Mouse (Mus musculus) c-Kit-positive CD71-negative TER-119-negative erythroid progenitor cells, embryonic 14.5 days (primary cell): ENCODE measurements around the gene Gnaz.

Source experiments
- DNase-seq: peaks from one replicate; pipeline ENCODE4 v3.0.0-alpha.2; 2013; ENCODE audit warnings: low read depth

Gene Gnaz

GRCm38 (mm10) chr10:74966850-74967451 lies at the start of gene Gnaz:
TSS of gene Gnaz (plus strand) at chr10:74967177.
- peak; percentile 83 for DNase-seq

DNA sequence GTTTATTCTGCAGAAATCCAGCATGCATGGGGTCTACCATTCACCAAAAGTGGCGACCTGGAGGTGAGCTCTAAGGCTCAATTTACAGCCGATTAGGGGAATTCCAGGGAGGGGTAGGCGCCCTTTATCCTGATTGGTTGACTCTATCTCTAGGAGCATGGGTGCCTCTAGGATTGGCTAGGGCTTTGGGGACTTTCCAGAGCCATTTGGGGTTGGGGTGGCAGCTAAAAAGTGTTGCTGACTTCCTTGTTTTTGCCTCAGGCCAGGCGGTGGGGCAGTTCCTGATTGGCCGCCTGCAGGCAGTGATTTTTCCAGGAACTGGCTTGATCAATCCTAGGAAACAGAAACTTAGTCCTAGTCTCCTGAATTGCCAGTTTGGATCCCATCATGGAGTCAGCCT lies 47.7 kb upstream of the Gnaz start:
- DNase-seq = no peak

- DNase-seq = no peak
Observed at GRCm38 (mm10) chr10:74920853-74921567, 46.0 kb upstream of the Gnaz start.

DNA sequence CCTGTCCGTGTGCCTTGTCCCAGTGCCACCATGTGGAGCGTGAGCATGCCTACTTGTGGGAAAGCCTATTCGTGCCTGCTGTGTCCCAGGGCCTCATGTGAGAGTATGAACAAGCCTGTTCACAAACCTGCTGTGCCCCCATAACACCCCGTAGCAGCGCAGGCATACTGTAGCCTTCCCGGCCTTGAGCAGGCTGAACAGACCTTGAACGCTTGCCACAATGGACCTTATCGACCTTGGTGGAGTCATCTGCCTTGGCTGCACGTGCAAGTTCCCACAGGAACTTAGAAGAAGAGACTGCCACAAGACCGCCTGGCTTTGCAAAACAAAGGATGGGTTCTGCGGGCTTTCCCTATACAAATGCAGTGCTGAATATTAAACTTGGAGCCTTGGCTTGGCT lies 45.4 kb upstream of the Gnaz start:
- no peak for DNase-seq

DNA sequence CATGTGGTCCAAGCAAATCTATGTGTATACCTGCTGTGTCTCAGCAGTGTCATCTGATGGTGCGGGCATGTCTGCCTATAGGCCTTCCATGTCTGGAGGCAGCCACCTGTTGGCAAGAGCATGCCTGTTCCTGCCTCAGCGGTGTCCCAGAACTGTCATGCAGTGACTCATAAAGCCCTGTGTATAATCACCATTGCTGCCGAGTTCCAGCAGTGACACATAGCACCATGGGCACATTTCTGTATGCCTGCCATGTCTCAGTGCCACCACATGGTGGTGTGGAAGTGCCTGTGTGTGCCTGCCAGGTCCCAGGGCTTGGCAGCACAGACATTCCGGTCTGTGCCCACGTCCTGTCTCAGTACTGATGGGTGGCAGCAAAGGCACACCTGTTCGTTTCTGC lies 44.2 kb upstream of the Gnaz start:
- no peak for DNase-seq

GRCm38 (mm10) chr10:74924274-74924673 lies 42.7 kb upstream of the Gnaz start:
- DNase-seq = no peak

- DNase-seq = no peak
Observed at GRCm38 (mm10) chr10:74925324-74925723, 41.7 kb upstream of the Gnaz start.

- no peak for DNase-seq
Observed at GRCm38 (mm10) chr10:74928276-74928675, 38.7 kb upstream of the Gnaz start.

GRCm38 (mm10) chr10:74929578-74929977 lies 37.4 kb upstream of the Gnaz start:
- no peak for DNase-seq

DNA sequence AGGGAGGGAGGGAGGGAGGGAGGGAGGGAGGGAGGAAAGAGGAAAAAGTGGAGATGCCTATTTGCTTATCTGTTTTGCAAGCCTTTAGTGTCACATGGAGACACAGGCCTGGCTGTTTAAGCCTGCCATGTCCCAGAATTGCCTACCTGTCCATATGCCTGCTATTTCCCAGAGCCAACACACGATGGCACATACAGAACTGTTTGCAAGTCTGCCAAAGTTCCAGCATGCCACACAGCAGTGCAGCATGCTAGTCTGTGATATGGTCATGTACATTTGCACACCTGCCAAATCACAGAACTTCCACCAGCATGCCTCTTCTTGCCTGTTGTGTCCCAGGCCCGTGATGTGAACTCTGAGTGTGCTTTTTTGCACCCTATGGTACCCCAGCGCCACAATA lies 36.4 kb upstream of the Gnaz start:
- DNase-seq = no peak

DNA sequence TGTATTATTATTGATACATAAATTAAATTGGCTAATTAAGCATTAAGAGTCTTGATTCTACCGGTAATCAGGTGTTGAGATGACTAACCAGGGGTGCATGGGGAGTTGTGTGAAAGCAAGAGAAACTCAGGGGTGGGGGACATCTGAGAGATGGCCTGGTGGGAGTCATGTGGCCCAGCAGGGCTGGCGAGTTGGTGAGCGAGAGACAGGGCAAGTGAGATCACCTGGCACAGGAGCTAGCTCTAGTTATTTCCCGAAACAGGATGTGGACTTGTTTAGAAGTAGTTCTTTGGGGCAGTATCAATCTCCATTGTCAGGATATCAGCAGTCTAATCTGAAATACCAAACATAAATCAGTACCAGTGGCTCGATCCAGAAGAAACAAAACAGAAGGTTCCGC lies 35.3 kb upstream of the Gnaz start:
- no peak for DNase-seq

- DNase-seq = no peak
Observed at GRCm38 (mm10) chr10:74932487-74932886, 34.5 kb upstream of the Gnaz start.

DNA sequence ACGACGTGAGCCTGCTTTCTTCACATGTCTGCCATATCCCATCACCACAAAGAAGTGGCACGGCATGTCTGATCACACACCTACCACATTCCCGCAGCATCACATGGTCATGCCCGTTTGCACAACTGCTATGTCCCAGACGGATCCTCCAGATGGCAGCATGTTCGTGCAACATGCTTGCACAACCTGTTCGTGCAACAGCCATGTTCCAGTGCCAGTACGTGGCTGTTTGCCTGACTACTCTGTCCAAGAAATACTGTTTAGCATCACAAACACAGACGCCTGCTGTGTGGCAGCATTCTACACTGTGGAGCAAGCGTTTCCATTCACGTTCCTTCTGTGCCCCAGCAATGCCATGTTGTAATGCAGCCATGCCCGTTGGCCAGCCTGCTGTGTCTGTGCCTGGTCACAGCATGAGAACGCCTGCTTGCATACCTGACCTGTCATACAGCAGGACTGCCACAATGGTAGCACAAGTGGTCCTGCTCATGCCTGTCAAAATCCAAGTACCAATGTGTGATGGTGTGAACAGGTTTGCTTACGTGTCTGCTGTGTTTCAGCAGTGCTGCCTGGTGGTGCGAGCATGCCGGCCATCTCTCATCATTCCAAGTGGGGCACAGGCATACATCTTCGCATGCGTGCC lies 33.3 kb upstream of the Gnaz start:
- no peak for DNase-seq

DNA sequence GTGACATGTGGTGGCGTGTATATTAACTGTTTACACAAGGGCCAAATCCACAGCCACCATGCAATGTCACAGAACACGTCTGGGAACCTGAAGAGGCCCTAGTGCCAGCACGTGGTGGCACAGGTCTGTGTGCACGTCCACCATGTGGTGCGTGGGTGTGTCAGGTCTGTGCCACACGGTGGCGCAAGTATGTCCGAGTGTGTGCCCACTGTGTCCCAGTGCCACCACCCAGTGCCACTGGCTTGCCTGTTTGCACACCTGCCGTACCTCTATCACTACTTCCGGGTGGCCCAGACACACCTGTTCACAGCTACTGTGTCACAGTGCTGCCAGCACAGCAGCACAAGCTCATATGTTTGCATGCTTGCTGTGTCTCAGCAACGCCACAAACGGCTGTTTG lies 32.5 kb upstream of the Gnaz start:
- DNase-seq = no peak

DNA sequence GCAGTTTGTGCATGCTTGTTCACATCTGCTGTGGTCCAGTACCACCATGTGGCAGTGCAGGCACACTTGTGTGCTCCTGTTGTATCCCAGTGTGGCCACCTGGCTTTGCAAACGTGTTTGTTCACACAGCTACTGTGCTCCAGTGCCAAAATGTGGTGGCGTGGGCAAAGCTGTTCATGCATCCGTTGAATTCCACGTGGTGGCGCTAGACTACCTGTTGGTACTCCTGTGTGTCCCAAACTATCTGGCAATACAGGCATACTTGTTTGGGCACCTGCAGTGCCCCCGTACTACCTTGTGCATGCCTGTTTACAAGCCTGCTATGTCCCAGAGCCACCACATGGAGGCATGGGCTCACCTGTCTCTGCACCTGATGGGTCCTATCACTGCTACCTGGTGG lies 32.0 kb upstream of the Gnaz start:
- no peak for DNase-seq

DNA sequence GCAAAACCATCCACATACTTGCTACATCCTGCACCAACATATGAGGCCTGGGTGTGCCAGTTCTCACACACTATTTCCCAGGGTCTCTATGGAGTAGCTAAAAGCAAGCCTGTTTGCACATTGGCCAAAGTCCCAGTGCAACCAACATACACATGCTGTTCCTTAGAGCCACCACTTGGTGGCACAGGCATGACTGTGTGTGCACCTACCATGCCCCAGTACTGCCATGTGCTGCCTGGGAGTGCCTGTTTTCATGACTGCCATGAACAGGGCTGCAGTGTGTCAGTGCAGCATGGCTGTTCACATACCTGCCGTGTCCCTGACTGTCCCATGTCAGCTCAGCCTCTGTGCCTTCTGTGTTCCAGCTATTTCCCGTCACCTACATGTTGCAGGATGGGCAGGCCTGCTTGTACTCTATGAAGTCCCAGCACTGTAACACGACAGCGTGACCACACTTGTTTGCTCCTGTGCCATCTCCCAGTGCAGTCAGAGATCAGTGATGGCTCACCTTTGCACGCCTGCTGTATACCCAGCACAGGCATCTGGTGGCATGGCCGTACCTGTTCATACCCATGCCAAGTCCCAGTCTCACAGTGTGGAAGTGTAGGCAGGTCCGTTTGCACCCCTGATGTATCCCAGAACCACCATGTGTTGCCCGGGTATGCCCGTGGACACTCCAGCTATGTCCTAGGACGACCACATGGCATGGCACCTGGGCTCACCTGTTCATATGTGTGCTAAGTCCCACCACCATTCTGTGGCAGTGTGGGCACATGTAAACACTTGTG lies 29.8 kb upstream of the Gnaz start:
- DNase-seq = no peak

GRCm38 (mm10) chr10:74938410-74938809 lies 28.6 kb upstream of the Gnaz start:
- no peak for DNase-seq

GRCm38 (mm10) chr10:74939300-74939699 lies 27.7 kb upstream of the Gnaz start:
- no peak for DNase-seq

DNA sequence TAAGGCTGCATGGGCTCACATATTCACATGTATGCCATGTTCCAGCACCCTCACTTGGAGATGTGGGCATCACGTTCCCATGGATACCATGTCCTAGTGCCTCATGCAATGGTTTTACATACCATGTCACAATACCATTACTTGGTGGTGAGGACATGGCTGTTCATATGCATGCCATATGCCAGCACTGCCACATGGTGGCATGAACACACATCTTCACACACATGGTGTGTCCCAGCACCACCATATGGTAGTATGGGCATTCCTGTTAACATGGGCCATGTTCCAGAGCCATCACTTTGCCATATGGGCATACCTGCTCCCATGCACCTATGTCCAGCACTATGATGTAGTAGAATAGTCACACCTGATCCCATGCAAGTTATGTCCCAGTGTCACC lies 26.2 kb upstream of the Gnaz start:
- DNase-seq = no peak

- DNase-seq = no peak
Observed at GRCm38 (mm10) chr10:74952830-74953443, 14.0 kb upstream of the Gnaz start.

GRCm38 (mm10) chr10:74964380-74964779 lies 2.6 kb upstream of the Gnaz start:
- no peak for DNase-seq

GRCm38 (mm10) chr10:74967651-74968267 lies 782 bp downstream of the Gnaz start:
- DNase-seq = no peak
